Mouse (Mus musculus) megakaryocyte-erythroid progenitor cell, adult 5-6 weeks (primary cell): ENCODE results near the gene Slc12a4. TPM values are rescaled to one million over a fixed set of nuclear protein-coding genes. Genes with fewer than 3 reads are reported as not detected.
A peak's percentile ranks its signal among the peaks of the same experiment; 100 is the strongest.

ENCODE experiments used
- ATAC-seq: replicated peaks from 2 replicates; pipeline ENCODE4 v1.8.0; 2016; ENCODE audit warnings: mild to moderate bottlenecking, inconsistent platforms; ENCODE audit not compliant: severe bottlenecking, poor library complexity, low FRiP score, low TSS enrichment
- total RNA-seq, 2 experiments: library from RNA; stranded (forward) in 1 of 2; stranded (reverse) in 1 of 2; fragments of 200-1000, 215-1000 nt in 1 of 2; fragments of >200 nt in 1 of 2; fragmentation: Nextera tagmentation in 1 of 2; gene quantifications; 2 replicates each; pipeline ENCODE4 v1.2.3; 2014 to 2017

Slc12a4 gene
- total RNA-seq, 2 experiments from 2014 or later = 10.5 to 14.2 TPM

DNA sequence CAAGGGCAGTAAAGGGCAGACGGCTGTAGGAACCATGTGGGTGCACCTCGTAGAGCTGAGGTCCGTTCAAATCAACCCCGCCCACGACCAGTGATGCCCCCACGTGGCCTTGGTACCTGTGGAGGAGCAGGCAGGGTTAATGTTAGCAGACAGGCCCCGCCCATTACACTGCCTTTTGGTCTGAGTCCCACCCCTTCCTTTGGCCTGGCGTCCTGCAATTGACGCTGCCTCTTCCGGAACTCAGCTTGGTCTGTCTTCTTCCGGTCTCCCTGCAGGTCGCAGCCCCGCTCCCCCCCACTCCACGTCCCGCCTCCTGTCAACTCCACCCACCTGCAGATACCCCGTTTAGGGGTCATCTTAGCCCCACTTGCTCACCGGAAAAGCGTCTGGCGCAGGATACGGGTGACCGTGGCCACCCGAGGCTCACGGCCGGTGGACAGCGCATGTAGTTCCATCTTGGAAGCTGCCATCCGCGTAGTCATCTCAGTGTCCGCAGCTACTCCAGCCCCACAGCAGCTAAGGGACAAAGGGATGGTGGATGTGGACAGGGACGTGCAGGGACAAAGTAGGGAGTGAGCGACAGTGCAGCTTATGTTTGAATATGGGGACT is 28.9 kb downstream of the Slc12a4 start:
- ATAC-seq = peak; percentile 78

DNA sequence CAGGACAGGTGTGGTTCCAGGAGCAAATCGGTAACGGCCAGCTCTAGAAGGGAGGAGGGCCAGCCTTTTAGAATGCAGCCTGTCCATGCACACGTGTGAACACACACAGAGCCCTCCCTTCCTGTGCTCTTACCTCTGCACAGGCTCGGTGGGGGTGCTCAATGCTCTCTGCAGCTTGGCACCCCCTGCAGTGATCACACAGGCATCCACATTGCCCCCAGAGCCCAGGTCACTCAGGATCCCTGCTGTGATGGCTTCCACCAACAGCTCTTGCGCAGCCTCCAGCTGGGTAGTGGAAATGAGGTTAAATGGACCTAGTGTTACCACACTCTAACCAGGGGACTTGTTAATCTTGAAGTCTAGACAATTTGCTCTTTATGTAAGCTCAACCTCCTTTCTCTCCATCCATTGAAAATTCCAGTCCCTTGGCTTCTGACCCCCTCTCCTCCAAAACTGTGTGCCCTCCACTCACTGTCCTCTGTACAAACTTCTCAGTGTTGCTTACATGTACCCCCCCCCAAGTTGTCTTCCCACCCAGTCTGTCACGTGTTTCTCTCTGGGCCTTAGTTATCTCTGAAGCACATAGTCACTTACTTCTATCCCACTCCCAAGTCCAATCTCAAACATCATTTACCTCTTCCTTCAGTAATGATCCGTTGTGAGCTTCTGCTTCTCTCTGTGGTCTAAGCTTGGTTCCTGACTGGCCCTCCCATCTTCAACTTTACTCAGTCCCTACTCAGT is 29.9 kb downstream of the Slc12a4 start:
- ATAC-seq = no peak

DNA sequence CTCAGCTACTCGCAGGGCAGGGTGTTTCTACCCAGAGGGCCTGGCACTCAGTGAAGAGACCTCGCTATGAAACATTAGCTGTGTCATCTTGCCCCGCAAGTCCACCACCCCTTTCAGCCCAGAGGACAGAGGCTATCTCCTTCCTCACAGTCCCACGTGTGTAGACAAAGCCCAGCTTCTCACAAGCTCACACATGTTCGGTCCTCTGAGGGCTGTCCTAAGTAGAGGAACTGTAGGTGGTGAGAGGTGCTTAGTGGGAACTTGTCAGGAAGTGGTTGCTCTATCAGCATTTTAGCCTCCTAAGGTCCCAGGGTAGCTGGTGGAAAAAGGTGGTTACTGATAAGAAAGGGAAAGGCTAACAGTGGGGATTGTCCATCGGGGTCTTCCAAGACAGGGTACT is 30.8 kb downstream of the Slc12a4 start:
- no peak for ATAC-seq

DNA sequence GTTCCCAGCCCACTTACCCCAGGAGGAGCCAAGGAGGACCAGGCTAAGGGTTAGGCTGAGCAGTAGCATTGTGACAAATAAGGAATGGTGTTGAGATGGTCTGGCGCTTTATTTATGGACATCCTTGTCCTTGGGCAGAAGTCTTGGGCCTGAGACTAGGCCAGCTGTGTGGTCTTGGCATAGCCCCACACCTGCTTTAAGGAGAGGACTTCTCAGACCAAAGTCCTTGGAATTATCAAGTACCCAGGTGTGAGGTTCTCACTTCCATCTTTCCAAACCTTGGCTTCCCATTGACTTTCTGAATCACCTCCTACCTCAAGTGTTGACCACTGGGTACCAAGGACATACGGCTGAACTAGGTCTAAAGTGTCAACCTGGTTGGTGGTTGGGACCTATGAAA is 32.1 kb downstream of the Slc12a4 start, which contains the start of gene Ctrl:
TSS of gene Ctrl (minus strand) at position 101 of the 400 bp plus-strand sequence.
- no peak for ATAC-seq

DNA sequence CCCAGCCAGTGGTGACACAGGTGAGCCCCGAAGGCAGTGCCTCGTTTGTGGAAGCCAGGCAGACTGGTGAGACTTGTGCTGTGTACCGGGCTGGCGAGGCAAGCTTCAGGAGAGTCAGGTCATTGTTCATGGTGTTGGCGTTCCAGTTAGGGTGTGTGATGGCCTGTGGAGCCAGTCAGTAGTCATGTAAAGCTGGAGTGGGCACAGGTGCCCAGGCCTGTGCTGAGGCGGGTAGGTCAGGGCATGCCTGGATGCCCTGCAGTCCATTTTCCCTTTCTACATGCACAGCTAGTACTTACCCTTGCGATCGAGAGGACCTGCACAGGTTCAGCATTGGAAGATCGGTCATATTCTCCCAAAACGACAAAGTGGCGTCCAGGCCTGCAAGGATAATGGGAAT is 33.4 kb downstream of the Slc12a4 start:
- ATAC-seq = no peak

DNA sequence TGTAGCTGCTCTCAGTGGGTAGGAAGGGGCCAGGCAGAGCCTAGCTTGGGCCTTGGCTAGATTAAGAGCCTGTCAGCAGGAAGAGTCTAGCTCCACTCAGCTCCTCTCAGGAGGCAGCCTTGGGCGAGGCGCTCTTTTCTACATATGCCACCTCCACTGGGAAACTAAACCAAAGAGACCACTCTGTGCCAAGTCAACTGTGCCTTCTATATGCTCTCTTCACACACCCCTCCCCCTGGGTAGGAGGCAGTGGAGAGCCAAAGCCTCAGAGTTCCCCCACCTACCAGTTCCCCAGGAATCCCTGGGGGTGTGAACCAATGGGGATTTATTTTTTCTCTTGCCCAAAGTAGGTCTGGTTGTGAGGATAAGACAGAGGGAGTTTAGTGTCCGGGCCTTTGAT is 34.6 kb downstream of the Slc12a4 start:
- no peak for ATAC-seq

DNA sequence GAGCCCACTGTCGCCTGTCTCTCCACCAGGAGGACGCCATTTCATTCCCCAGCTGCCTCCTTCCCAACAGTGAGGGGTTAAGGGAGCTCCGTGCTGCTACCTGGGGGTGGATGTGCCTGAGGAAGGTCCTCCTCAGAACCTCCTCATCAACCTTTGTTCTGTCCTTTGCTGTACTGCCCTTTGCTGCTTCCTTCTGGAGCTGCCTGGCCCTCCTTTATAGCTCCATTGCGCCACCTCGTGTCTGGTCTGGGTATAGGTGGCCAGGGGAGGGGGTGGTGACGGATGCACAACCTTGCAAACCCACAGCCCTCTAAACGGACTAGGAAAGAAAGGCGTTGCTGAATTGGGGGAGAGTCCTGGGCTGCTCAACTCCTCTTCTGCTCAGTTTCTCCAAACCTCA is 35.3 kb downstream of the Slc12a4 start:
- peak; percentile 70 for ATAC-seq

DNA sequence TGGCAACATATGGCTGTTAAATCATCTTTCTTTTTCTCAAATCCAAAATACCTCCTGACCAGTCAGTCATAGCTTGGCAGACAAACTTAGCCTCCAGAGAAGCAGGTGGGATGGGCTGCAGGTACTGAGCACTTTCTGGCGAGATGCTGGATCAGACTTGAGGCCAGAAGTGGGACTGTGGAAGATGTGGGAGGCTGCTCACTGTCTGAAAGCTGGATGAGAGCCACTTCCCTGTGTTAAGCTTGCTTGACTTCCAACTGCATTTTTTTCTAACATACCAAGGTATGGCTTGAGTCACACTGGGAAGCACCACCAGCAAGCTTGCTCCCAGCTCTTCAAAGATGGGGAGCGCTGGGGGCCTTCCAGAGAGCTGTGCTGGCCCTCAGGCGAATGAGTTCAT is 40.8 kb downstream of the Slc12a4 start:
- no peak for ATAC-seq

DNA sequence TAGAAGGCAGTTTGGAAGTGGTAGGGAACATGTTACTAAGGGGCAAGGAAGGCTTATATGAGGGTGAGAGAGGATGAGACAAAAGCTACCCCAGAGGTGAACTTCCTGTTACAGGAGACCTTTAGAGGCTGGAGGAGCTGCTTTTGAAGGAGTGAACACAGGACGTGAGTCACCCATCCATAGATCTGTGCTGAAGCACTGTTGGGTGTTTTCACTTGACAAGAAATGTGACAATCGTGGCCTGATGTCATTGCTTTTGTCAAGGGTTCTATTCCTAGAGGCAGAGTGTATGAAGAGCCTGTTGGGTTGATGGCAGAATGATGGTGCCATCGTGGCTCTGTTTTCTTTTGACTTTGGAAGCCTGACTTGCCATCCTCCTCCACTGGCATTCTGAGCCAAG is 46.5 kb downstream of the Slc12a4 start:
- no peak for ATAC-seq

DNA sequence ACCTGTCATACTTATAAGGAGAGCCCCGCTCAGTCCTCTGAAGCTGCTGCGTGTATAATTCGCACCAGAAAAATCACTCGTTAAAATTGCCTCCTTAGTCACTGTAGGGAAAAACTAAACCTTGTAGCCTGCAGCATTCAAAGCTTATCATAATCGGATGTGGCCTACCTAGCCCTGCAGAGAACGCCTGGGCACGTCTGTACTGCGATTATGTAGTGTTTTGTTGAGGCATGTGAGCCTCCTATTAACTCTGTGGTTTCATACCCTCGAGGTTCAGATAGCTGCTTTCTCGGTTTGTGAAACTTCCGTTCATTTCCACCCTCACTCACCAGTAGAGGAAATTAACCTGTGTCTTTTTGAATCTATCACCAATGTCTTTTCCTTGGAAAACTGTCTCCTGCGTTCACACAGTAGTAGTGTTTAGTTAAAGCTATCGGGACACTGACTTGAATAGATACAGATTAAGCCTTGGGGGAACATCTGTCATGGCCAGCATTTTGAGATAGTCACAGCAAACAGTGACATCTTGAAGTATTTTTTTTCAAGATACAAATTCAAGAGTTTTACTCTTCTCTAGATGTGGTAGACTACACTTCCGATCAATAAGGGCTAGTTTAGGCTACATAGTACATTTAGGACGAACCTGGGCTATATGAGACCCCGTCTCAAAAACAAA is 64.8 kb downstream of the Slc12a4 start:
- ATAC-seq = peak; percentile 86

DNA sequence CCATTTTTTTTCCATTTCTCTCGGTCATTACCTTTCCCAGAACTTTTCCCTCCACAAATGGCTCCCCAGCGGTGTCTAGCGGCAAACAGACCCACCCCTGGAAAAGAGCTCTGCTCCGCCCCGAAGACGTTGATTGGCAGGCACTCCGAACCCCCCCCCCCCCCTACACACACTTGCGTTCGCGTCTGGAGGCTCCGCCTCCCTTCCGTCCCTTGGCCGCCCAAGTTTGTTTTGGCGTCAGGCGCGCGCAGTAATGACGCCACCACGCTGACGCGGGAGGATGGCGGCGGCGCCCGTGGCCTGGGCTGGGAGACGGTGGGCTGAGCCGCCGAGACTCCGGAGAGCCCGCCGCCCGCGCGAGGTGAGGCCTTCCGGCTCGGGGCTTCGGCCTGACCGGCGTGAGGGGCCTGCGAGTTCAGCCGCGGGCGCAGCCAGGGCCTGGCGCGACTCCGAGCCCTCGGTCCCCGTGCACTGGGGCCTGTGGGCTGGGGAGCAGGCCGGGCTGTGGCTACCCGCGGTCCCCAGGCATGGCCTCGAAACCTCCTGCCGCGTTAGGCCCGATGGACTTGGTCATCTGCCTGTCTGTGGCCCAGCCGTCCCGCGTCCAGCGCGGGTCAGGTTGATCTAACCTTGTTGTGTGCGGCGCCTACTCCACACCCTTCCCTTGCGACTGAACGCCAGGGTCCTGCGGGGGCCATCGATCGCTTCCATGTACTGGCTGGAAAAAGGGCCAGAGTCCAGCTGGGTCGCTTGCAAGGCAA is 65.5 kb downstream of the Slc12a4 start, which contains the start of gene Pskh1:
TSS of gene Pskh1 (plus strand) at position 262 of the 761 bp plus-strand sequence.
- peak; percentile 90 for ATAC-seq

DNA sequence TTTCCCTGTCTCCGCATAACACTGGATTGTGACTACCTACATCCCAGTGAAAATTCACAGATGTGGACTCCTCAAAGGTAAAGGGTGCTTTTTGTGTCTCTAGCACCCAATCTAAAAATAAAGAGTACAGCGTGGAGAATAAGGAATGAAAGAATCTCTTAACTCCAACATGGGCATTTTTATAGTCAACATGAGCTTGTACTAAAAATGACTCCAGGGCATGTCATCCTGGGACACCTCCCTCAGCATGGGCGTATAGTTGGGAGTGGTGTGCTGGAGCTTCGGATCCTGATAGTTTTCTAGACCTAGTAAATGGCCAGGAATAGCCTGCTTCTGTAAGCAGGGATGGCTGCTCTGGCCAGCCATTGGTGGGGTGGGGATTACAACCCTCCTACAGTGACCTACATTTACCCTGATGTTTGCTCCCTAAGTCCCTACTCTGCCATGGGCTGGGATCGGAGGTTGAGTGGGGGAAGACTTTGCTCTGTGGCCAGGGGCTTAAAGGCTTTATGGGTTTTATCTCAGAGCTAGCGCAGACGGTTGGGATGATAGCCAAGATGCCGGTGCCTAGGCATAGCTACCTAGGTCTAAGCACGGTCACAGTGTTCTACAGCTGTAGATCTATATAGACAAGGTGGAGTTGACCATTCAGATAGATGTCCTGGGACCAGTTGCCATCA is 68.0 kb downstream of the Slc12a4 start:
- no peak for ATAC-seq

Other genes with a start within 250 kb of the Slc12a4 start
- 2.3 and 2.7 TPM in 2 replicates for gene Gfod2, start 207.4 kb downstream of the Slc12a4 start, total RNA-seq (2014; fragmentation: Nextera tagmentation)
- 3.1 and 9.8 TPM in 2 replicates for gene Gfod2, start 207.4 kb downstream of the Slc12a4 start, total RNA-seq (2017)
- 34.9 and 36.4 TPM in 2 replicates for gene Ranbp10, start 138.7 kb downstream of the Slc12a4 start, total RNA-seq (2014; fragmentation: Nextera tagmentation)
- gene Ranbp10, start 138.7 kb downstream of the Slc12a4 start, total RNA-seq (2017) = 8.3 and 16.0 TPM in 2 replicates
- gene Tsnaxip1, start 138.4 kb downstream of the Slc12a4 start, total RNA-seq (2014; fragmentation: Nextera tagmentation) = not detected in 2 replicates
- not detected in 2 replicates for gene Tsnaxip1, start 138.4 kb downstream of the Slc12a4 start, total RNA-seq (2017)
- gene Cenpt, start 112.8 kb downstream of the Slc12a4 start, total RNA-seq (2014; fragmentation: Nextera tagmentation) = 32.0 and 47.6 TPM in 2 replicates
- gene Cenpt, start 112.8 kb downstream of the Slc12a4 start, total RNA-seq (2017) = 14.2 and 20.0 TPM in 2 replicates
- gene Thap11, start 111.0 kb downstream of the Slc12a4 start, total RNA-seq (2014; fragmentation: Nextera tagmentation) = 24.4 and 27.1 TPM in 2 replicates
- 18.5 and 33.4 TPM in 2 replicates for gene Thap11, start 111.0 kb downstream of the Slc12a4 start, total RNA-seq (2017)
- 174 and 237 TPM in 2 replicates for gene Nutf2, start 105.5 kb downstream of the Slc12a4 start, total RNA-seq (2014; fragmentation: Nextera tagmentation)
- gene Nutf2, start 105.5 kb downstream of the Slc12a4 start, total RNA-seq (2017) = 29.3 and 101 TPM in 2 replicates
- gene Edc4, start 85.2 kb downstream of the Slc12a4 start, total RNA-seq (2014; fragmentation: Nextera tagmentation) = 45.9 and 46.3 TPM in 2 replicates
- gene Edc4, start 85.2 kb downstream of the Slc12a4 start, total RNA-seq (2017) = 25.9 and 38.4 TPM in 2 replicates
- 2.0 and 3.3 TPM in 2 replicates for gene Nrn1l, start 72.5 kb downstream of the Slc12a4 start, total RNA-seq (2014; fragmentation: Nextera tagmentation)
- gene Nrn1l, start 72.5 kb downstream of the Slc12a4 start, total RNA-seq (2017) = not detected in 2 replicates
- gene Pskh1, start 65.7 kb downstream of the Slc12a4 start, total RNA-seq (2014; fragmentation: Nextera tagmentation) = 16.8 and 17.5 TPM in 2 replicates
- gene Pskh1, start 65.7 kb downstream of the Slc12a4 start, total RNA-seq (2017) = 15.4 and 17.3 TPM in 2 replicates
- gene Ctrl, start 32.2 kb downstream of the Slc12a4 start, total RNA-seq (2014; fragmentation: Nextera tagmentation) = 1.6 TPM in 1 of 2 replicates, not detected in the other
- gene Ctrl, start 32.2 kb downstream of the Slc12a4 start, total RNA-seq (2017) = not detected in 2 replicates
- gene Psmb10, start 27.7 kb downstream of the Slc12a4 start, total RNA-seq (2014; fragmentation: Nextera tagmentation) = 93.9 and 150 TPM in 2 replicates
- 29.5 and 38.9 TPM in 2 replicates for gene Psmb10, start 27.7 kb downstream of the Slc12a4 start, total RNA-seq (2017)
- gene Lcat, start 22.7 kb downstream of the Slc12a4 start, total RNA-seq (2014; fragmentation: Nextera tagmentation) = 3.7 and 4.6 TPM in 2 replicates
- 1.5 TPM in 1 of 2 replicates, not detected in the other for gene Lcat, start 22.7 kb downstream of the Slc12a4 start, total RNA-seq (2017)
- gene Dpep3, start 13.3 kb upstream of the Slc12a4 start, total RNA-seq (2014; fragmentation: Nextera tagmentation) = not detected in 2 replicates
- not detected in 2 replicates for gene Dpep3, start 13.3 kb upstream of the Slc12a4 start, total RNA-seq (2017)
- gene Dus2, start 25.2 kb upstream of the Slc12a4 start, total RNA-seq (2014; fragmentation: Nextera tagmentation) = 23.0 and 28.9 TPM in 2 replicates
- gene Dus2, start 25.2 kb upstream of the Slc12a4 start, total RNA-seq (2017) = 13.8 and 22.5 TPM in 2 replicates
- gene Dpep2nb, start 39.9 kb upstream of the Slc12a4 start, total RNA-seq (2014; fragmentation: Nextera tagmentation) = not detected in 2 replicates
- gene Dpep2nb, start 39.9 kb upstream of the Slc12a4 start, total RNA-seq (2017) = not detected in 2 replicates
- gene Ddx28, start 45.8 kb upstream of the Slc12a4 start, total RNA-seq (2014; fragmentation: Nextera tagmentation) = 11.6 and 18.3 TPM in 2 replicates
- gene Ddx28, start 45.8 kb upstream of the Slc12a4 start, total RNA-seq (2017) = 11.8 and 14.4 TPM in 2 replicates
- gene Nfatc3, start 92.7 kb upstream of the Slc12a4 start, total RNA-seq (2014; fragmentation: Nextera tagmentation) = 102 and 103 TPM in 2 replicates
- gene Nfatc3, start 92.7 kb upstream of the Slc12a4 start, total RNA-seq (2017) = 35.0 and 35.3 TPM in 2 replicates
- 0.68 and 1.4 TPM in 2 replicates for gene Esrp2, start 170.9 kb upstream of the Slc12a4 start, total RNA-seq (2014; fragmentation: Nextera tagmentation)
- not detected in 2 replicates for gene Esrp2, start 170.9 kb upstream of the Slc12a4 start, total RNA-seq (2017)
- 2.7 and 3.2 TPM in 2 replicates for gene Pla2g15, start 184.3 kb upstream of the Slc12a4 start, total RNA-seq (2014; fragmentation: Nextera tagmentation)
- gene Pla2g15, start 184.3 kb upstream of the Slc12a4 start, total RNA-seq (2017) = 0.84 and 3.2 TPM in 2 replicates
- 2.6 and 4.2 TPM in 2 replicates for gene Slc7a6, start 202.8 kb upstream of the Slc12a4 start, total RNA-seq (2014; fragmentation: Nextera tagmentation)
- gene Slc7a6, start 202.8 kb upstream of the Slc12a4 start, total RNA-seq (2017) = 5.1 and 6.7 TPM in 2 replicates
- 32.7 and 47.9 TPM in 2 replicates for gene Slc7a6os, start 244.8 kb upstream of the Slc12a4 start, total RNA-seq (2014; fragmentation: Nextera tagmentation)
- gene Slc7a6os, start 244.8 kb upstream of the Slc12a4 start, total RNA-seq (2017) = 50.5 and 58.1 TPM in 2 replicates
- 30.3 and 47.7 TPM in 2 replicates for gene Prmt7, start 244.8 kb upstream of the Slc12a4 start, total RNA-seq (2014; fragmentation: Nextera tagmentation)
- gene Prmt7, start 244.8 kb upstream of the Slc12a4 start, total RNA-seq (2017) = 55.0 and 60.4 TPM in 2 replicates